Mouse (Mus musculus) bone marrow macrophage, adult 2 months (primary cell): ENCODE measurements around the gene Spryd4.

ENCODE experiments used
- CTCF ChIP-seq: IDR thresholded peaks from 2 replicates; pipeline ENCODE4 v1.5.1; 2012; ENCODE audit warnings: low read depth, mild to moderate bottlenecking, low read length, moderate library complexity
- POLR2A ChIP-seq: IDR thresholded peaks from 2 replicates; pipeline ENCODE4 v1.6.1; 2012; ENCODE audit warnings: mild to moderate bottlenecking, low read depth, low read length, borderline replicate concordance

DNA sequence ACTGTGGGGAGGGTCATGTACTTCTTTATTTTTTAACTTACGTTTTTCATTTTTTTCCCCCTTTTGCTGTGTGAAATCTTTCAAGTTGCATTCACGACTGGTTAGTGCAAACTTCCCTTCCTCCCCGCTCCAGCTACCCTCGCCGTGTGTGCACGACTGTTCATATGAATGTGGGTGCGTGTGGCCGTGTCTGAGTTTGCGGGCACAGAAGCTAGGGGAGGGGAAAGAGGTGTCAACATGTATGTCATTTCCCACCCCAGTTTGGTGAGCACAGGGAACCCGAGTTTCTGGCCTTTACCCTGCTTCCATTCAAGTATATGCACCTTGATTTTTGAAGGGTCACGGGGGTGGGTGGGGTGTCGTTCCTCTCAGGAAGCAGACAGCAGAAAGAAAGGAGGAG lies 19.0 kb upstream of the Spryd4 start:
- TF ChIP-seq CTCF (no peak), POLR2A (no peak)
